Mouse (Mus musculus) left cerebral cortex, postnatal 36 days (tissue): Measurements from ENCODE around the gene 1700093K21Rik. TPM values are rescaled to one million over a fixed set of nuclear protein-coding genes. Genes with fewer than 3 reads are reported as not detected.

Experiments used
- microRNA-seq: library from miRNA; unstranded; fragments of <30 nt; microRNA quantifications from one replicate; pipeline ENCODE4 v1.2.0, GENCODE M21; 2022
- total RNA-seq, 2 experiments: library from RNA; stranded (reverse); gene quantifications; 2 replicates each; pipeline ENCODE4 v1.2.3; 2021

Gene 1700093K21Rik
- total RNA-seq, 2 experiments from 2014 or later, result 0.68 TPM; not detected in 1

Small RNAs within 50 kb of the gene (microRNA-seq; reads per million reads assigned to microRNA genes)
- gene Gm47279, result not detected

Other genes with a start within 250 kb of the 1700093K21Rik start
- gene Usp34, start 214.3 kb downstream of the 1700093K21Rik start, total RNA-seq, result 100 to 1,000 TPM in 1 of 2 experiments, 10 to 100 TPM in 1; 89.0 to 101 TPM
- 10 to 100 TPM; 37.9 to 45.3 TPM for gene Ahsa2, start 23.1 kb downstream of the 1700093K21Rik start, total RNA-seq
- gene 0610010F05Rik, start 112.5 kb upstream of the 1700093K21Rik start, total RNA-seq, result 10 to 100 TPM; 39.2 to 42.7 TPM
- gene Pus10, start 144.5 kb upstream of the 1700093K21Rik start, total RNA-seq, result 10 to 100 TPM; 13.7 to 25.4 TPM
- 10 to 100 TPM; 24.1 to 26.1 TPM for gene Pex13, start 144.8 kb upstream of the 1700093K21Rik start, total RNA-seq
- gene Rel, start 249.8 kb upstream of the 1700093K21Rik start, total RNA-seq, result 1 to 10 TPM; 3.0 to 3.4 TPM